Mouse (Mus musculus) MEL (cell line): ENCODE results near the gene Armc6. TPM values are rescaled to one million over a fixed set of nuclear protein-coding genes. Genes with fewer than 3 reads are reported as not detected.

ENCODE experiments used
- DNase-seq: peaks from one replicate; pipeline ENCODE4 v3.0.0; 2011; ENCODE audit warnings: low read depth, low spot score
- H3K27ac ChIP-seq: 2 replicates; pipeline ENCODE4 v1.5.1; 2012; ENCODE audit warnings: low read depth, mild to moderate bottlenecking, control low read depth, low read length, moderate library complexity; ENCODE audit not compliant: control insufficient read depth
- H3K27me3 ChIP-seq, 2 experiments: fragments of 150-350 bp in 1 of 2; sonication (generic) in 1 of 2; 2 replicates each; pipeline ENCODE4 v1.6.1; 2012; ENCODE audit warnings: low read length in 2 of 2, mild to moderate bottlenecking in 2 of 2, improper control_type of control experiment in 1 of 2, moderate library complexity in 1 of 2; ENCODE audit not compliant: insufficient read depth in 2 of 2, control insufficient read depth in 1 of 2
- H3K36me3 ChIP-seq, 2 experiments: 2 replicates each; pipeline ENCODE4 v1.6.1; 2012 to 2014; ENCODE audit warnings: low read length in 2 of 2, improper control_type of control experiment in 1 of 2, inconsistent platforms in 1 of 2, mild to moderate bottlenecking in 1 of 2; ENCODE audit not compliant: insufficient read depth in 2 of 2, control insufficient read depth in 1 of 2
- H3K4me1 ChIP-seq, 2 experiments: fragments of 150-350 bp in 1 of 2; sonication (generic) in 1 of 2; 2 replicates each; pipeline ENCODE4 v1.6.1; 2012; ENCODE audit warnings: low read length in 2 of 2, improper control_type of control experiment in 1 of 2, mild to moderate bottlenecking in 1 of 2; ENCODE audit not compliant: insufficient read depth in 2 of 2, control insufficient read depth in 1 of 2
- H3K4me3 ChIP-seq, 2 experiments: fragments of 150-350 bp in 1 of 2; sonication (generic) in 1 of 2; 2 replicates each; pipeline ENCODE4 v1.5.1; 2012; ENCODE audit warnings: low read depth in 2 of 2, low read length in 2 of 2, mild to moderate bottlenecking in 2 of 2, moderate library complexity in 2 of 2, control low read depth in 1 of 2, improper control_type of control experiment in 1 of 2; ENCODE audit not compliant: control insufficient read depth in 1 of 2, insufficient read depth in 1 of 2
- H3K79me2 ChIP-seq: 2 replicates; pipeline ENCODE4 v1.6.1; 2012; ENCODE audit warnings: mild to moderate bottlenecking, low read length, moderate library complexity; ENCODE audit not compliant: control insufficient read depth, poor library complexity, insufficient read depth
- H3K9ac ChIP-seq: 2 replicates; pipeline ENCODE4 v1.6.1; 2012; ENCODE audit warnings: low read depth, mild to moderate bottlenecking, control low read depth, low read length, moderate library complexity; ENCODE audit not compliant: control insufficient read depth, poor library complexity, severe bottlenecking
- H3K9me3 ChIP-seq: fragments of 150-350 bp; sonication (generic); replicated peaks from 2 replicates; pipeline ENCODE4 v1.6.1; 2012; ENCODE audit warnings: mild to moderate bottlenecking, low read length, improper control_type of control experiment, moderate library complexity; ENCODE audit not compliant: insufficient read depth
- CHD1 ChIP-seq: IDR thresholded peaks from 2 replicates; pipeline ENCODE4 v1.6.1; 2012; ENCODE audit warnings: low read depth, mild to moderate bottlenecking, inconsistent platforms, low read length, improper control_type of control experiment
- CTCF ChIP-seq, 3 experiments: IDR thresholded peaks in 2 of 3; conservative IDR thresholded peaks in 1 of 3; 2 replicates each; pipeline ENCODE4 v1.5.1; 2011 to 2012; ENCODE audit warnings: low read length in 3 of 3, low read depth in 2 of 3, mild to moderate bottlenecking in 2 of 3, improper control_type of control experiment in 1 of 3, inconsistent platforms in 1 of 3, mixed read lengths in 1 of 3, moderate library complexity in 1 of 3; ENCODE audit not compliant: control insufficient read depth in 1 of 3, insufficient read depth in 1 of 3, poor library complexity in 1 of 3, severe bottlenecking in 1 of 3
- E2F4 ChIP-seq: IDR thresholded peaks from 2 replicates; pipeline ENCODE4 v1.6.1; 2011; ENCODE audit warnings: low read depth, low read length, improper control_type of control experiment, borderline replicate concordance
- EP300 ChIP-seq, 2 experiments: IDR thresholded peaks; 2 replicates each; pipeline ENCODE4 v1.6.1; 2011; ENCODE audit warnings: improper control_type of control experiment in 2 of 2, low read length in 2 of 2, low read depth in 1 of 2, mild to moderate bottlenecking in 1 of 2
- ETS1 ChIP-seq: IDR thresholded peaks from 2 replicates; pipeline ENCODE4 v1.6.1; 2012; ENCODE audit warnings: low read depth, mild to moderate bottlenecking, inconsistent platforms, low read length, improper control_type of control experiment, moderate library complexity
- GATA1 ChIP-seq: IDR thresholded peaks from 2 replicates; pipeline ENCODE4 v1.6.1; 2011; ENCODE audit warnings: low read depth, low read length, improper control_type of control experiment
- HCFC1 ChIP-seq: IDR thresholded peaks from 2 replicates; pipeline ENCODE4 v1.6.1; 2012; ENCODE audit warnings: low read depth, mild to moderate bottlenecking, inconsistent platforms, low read length, improper control_type of control experiment, moderate library complexity
- MAX ChIP-seq: IDR thresholded peaks from 2 replicates; pipeline ENCODE4 v1.6.1; 2011; ENCODE audit warnings: low read length, improper control_type of control experiment
- MAZ ChIP-seq: IDR thresholded peaks from 2 replicates; pipeline ENCODE4 v1.6.1; 2012; ENCODE audit warnings: low read depth, mild to moderate bottlenecking, inconsistent platforms, low read length, improper control_type of control experiment
- MXI1 ChIP-seq: IDR thresholded peaks from 2 replicates; pipeline ENCODE4 v1.6.1; 2011; ENCODE audit warnings: mild to moderate bottlenecking, low read depth, low read length, improper control_type of control experiment
- MYB ChIP-seq: IDR thresholded peaks from 2 replicates; pipeline ENCODE4 v1.6.1; 2011; ENCODE audit warnings: mild to moderate bottlenecking, low read depth, low read length, improper control_type of control experiment
- POLR2AphosphoS5 ChIP-seq: IDR thresholded peaks from 2 replicates; pipeline ENCODE4 v1.6.1; 2012; ENCODE audit warnings: low read depth, borderline replicate concordance, mild to moderate bottlenecking, inconsistent platforms, low read length, moderate library complexity, mixed read lengths
- RAD21 ChIP-seq: IDR thresholded peaks from 2 replicates; pipeline ENCODE4 v1.6.1; 2011; ENCODE audit warnings: mild to moderate bottlenecking, low read depth, low read length, improper control_type of control experiment
- SIN3A ChIP-seq: IDR thresholded peaks from 2 replicates; pipeline ENCODE4 v1.6.1; 2012; ENCODE audit warnings: low read length, improper control_type of control experiment, inconsistent platforms
- SMC3 ChIP-seq: IDR thresholded peaks from 2 replicates; pipeline ENCODE4 v1.6.1; 2011; ENCODE audit warnings: low read depth, low read length, improper control_type of control experiment
- TAL1 ChIP-seq: IDR thresholded peaks from 2 replicates; pipeline ENCODE4 v1.6.1; 2012; ENCODE audit warnings: mild to moderate bottlenecking, inconsistent platforms, low read length, moderate library complexity, mixed read lengths
- USF1 ChIP-seq: IDR thresholded peaks from 2 replicates; pipeline ENCODE4 v1.6.1; 2014; ENCODE audit warnings: low read depth, mild to moderate bottlenecking, inconsistent platforms, low read length, improper control_type of control experiment, moderate library complexity
- ZMIZ1 ChIP-seq: IDR thresholded peaks from 2 replicates; pipeline ENCODE4 v1.6.1; 2012; ENCODE audit warnings: low read depth, mild to moderate bottlenecking, inconsistent platforms, low read length, improper control_type of control experiment, moderate library complexity
- ZNF384 ChIP-seq: IDR thresholded peaks from 2 replicates; pipeline ENCODE4 v1.6.1; 2012; ENCODE audit warnings: low read depth, mild to moderate bottlenecking, inconsistent platforms, low read length, improper control_type of control experiment
- polyA plus RNA-seq, 2 experiments: library from polyadenylated mRNA; stranded (reverse) in 1 of 2; unstranded in 1 of 2; fragments of >175 nt in 1 of 2; fragments of >200 nt in 1 of 2; gene quantifications; 2 replicates each; pipeline versions ENCODE4 v1.2.1 to v1.2.4; 2012; ENCODE audit warnings: low replicate concordance in 2 of 2, low read depth in 1 of 2; ENCODE audit not compliant: insufficient read length in 2 of 2, insufficient read depth in 1 of 2, missing spikeins in 1 of 2
- total RNA-seq: library from RNA; depleted of rRNA; stranded (reverse); fragments of 300-350 nt; gene quantifications from 2 replicates; pipeline ENCODE4 v1.2.3, GENCODE M21; 2012

The Armc6 gene
- total and polyA plus RNA-seq, 3 experiments = 39.5 to 63.9 TPM; not detected in 1

- H3K9ac ChIP-seq = no peak overlapping the region
- H3K9me3 ChIP-seq = no peaks in the 10 kb centered on the region
- peaks cover 5 to 18% of the 10 kb centered on the region in 2 experiments for H3K4me1 ChIP-seq
- H3K36me3 ChIP-seq = peaks cover 0 to 6% of the 10 kb centered on the region in 2 experiments; a peak in 3 of 4 replicates
- no peak overlapping the region for H3K4me3 ChIP-seq
- H3K27ac ChIP-seq = no peak overlapping the region
- peaks cover 2% of the 10 kb centered on the region; the same call in 1 of the 2 replicates for H3K79me2 ChIP-seq
- H3K27me3 ChIP-seq = no peaks in the 10 kb centered on the region
- no peak for TF ChIP-seq CHD1
- TF ChIP-seq GATA1 = no peak
- peak; percentile 43 for TF ChIP-seq RAD21
- no peak for TF ChIP-seq MXI1
- no peak for TF ChIP-seq POLR2AphosphoS5
- no peak for TF ChIP-seq USF1
- no peak for TF ChIP-seq HCFC1
- no peak for TF ChIP-seq ZNF384
- peak in 2 of 3 experiments; percentile 20 to 60; a peak in 3 of 6 replicates for TF ChIP-seq CTCF (IDR thresholded peaks at IDR 0.05 in 2 of 3, conservative IDR thresholded peaks at IDR 0.05 in 1 of 3; ENCODE audit: control insufficient read depth in 1 of 3, insufficient read depth in 1 of 3, low read depth in 2 of 3, low read length in 3 of 3, poor library complexity in 1 of 3, severe bottlenecking in 1 of 3)
- peak; percentile 57 for TF ChIP-seq SMC3
- TF ChIP-seq SIN3A = 0 out of 2 replicates have a peak, but pooled peaks have one; percentile 23
- no peak for TF ChIP-seq E2F4
- no peak for TF ChIP-seq EP300 (IDR thresholded peaks at IDR 0.05; ENCODE audit: low read depth in 1 of 2, low read length in 2 of 2)
- DNase-seq = peak; percentile 44
These were observed 34.1 kb downstream of the Armc6 start for GRCm38 (mm10) chr8:70200098-70200681.

DNA sequence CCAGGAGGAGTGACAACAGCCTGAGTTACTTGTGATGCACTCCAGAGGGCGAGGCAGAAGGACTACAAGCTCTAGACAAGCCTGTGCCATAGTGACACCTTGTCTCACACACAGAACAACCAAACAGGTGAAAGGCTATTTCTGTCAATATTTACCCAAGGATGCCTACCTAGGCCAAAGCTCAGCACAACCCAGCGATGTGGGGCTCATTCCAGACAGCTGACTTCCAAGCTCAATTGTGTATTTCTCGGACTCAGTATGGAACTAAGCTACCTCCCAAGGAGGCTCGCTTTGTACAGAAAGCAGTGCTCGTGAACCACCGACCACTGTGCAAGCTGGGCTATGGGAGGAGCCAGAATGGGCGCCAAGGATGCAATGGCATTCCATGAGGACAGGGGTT lies 36.7 kb downstream of the Armc6 start:
- Histone ChIP-seq H3K79me2 (peaks cover 2% of the 10 kb centered on the region; the same call in 1 of the 2 replicates), H3K27me3 (no peaks in the 10 kb centered on the region)
- TF ChIP-seq CHD1 (no peak), MAZ (no peak), MAX (no peak), ETS1 (no peak), E2F4 (no peak), ZMIZ1 (no peak), TAL1 (no peak), ZNF384 (no peak), CTCF (IDR thresholded peaks at IDR 0.05 in 2 of 3, conservative IDR thresholded peaks at IDR 0.05 in 1 of 3; ENCODE audit: control insufficient read depth in 1 of 3, insufficient read depth in 1 of 3, low read depth in 2 of 3, low read length in 3 of 3, poor library complexity in 1 of 3, severe bottlenecking in 1 of 3) (no peak), POLR2AphosphoS5 (no peak), MYB (no peak)
- TF ChIP-seq, all 39 proteins: peak for 0
- Histone ChIP-seq H3K27ac (no peak overlapping the region), H3K4me1 (peaks cover 5 to 16% of the 10 kb centered on the region in 2 experiments), H3K9me3 (no peaks in the 10 kb centered on the region), H3K9ac (no peak overlapping the region), H3K4me3 (no peak overlapping the region), H3K36me3 (peaks cover 0 to 6% of the 10 kb centered on the region in 2 experiments; a peak in 3 of 4 replicates)
- no peak for DNase-seq
